ENCODE assay signal across 8 mouse cellular contexts in the genomic region with DNA sequence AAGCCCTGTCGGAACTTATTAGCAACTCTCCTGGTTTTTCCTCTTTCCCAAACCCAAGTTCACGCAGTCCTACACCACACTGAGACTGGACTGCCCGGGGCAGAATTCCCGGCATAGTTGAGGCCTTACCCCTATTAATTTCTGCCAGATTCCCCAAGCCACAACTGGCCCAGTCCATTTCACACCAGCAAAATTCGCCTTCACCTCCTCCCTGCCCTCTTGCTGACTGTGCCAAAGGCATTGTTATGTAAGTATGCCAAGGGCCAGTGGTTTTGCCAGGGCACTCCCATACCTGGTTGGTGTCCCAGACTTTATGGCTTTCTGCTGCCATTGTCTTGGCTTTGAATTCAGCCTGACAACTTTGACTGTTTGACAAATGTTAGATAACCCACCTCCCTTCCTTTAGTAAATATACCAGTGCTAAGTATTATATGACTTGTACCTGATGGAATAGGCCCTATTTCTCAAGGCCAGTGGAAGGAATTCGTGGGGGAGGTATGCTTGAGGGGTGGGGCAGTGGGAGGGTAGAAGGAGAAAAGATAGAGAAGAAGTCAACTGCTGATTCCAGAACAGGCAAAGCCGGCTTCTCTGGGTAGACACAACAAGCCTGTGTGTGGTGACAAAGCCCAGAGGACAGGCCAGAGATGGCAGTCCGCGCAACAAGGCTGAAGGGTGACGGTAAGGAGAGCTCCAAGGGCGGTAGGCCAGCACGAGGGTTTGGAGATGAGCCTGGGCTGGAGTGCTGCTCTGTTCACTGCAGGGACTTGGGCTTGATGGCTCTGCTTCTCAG.
DNase-seq lines count a peak whose midpoint lies in the region; TF ChIP-seq lines count a peak whose summit lies in the region.

No protein-coding gene starts in this region.

- H3K27ac ChIP-seq in layer of hippocampus, adult 2 months: no peak overlapping the region

- TF ChIP-seq CTCF in layer of hippocampus, adult 2 months (conservative IDR thresholded peaks at IDR 0.05): no peak

- peak; percentile 60 for DNase-seq in adrenal gland, postnatal 10 days
- no peak for DNase-seq in adrenal gland, postnatal 25 days
- DNase-seq in ovary, postnatal 36 days (ENCODE audit: low spot score): peak; percentile 52
- no peak for DNase-seq in ovary, postnatal 10 days (ENCODE audit: low spot score)
- peak; percentile 86 to 90 for DNase-seq in kidney, postnatal 36 days
- DNase-seq in urinary bladder, adult 2 months (ENCODE audit: low spot score): peak; percentile 57
- DNase-seq in frontal cortex, postnatal 10 days (ENCODE audit: low spot score in 2 of 2): no peak
- no peak for DNase-seq in layer of hippocampus, adult 2 months (ENCODE audit: low spot score in 2 of 2)

- H3K4me3 ChIP-seq in layer of hippocampus, adult 2 months: no peak overlapping the region

Comparison
In these comparisons a context has a peak if more than half of its experiments do, and no peak if none do; other contexts are left out.
1. DNase-seq: peak in adrenal gland, postnatal 10 days (single experiment), ovary, postnatal 36 days (single experiment), kidney, postnatal 36 days (2 of 2) and urinary bladder, adult 2 months (single experiment); none in adrenal gland, postnatal 25 days (single experiment), ovary, postnatal 10 days (single experiment), frontal cortex, postnatal 10 days (0 of 2) and layer of hippocampus, adult 2 months (0 of 2).